Mouse (Mus musculus) cerebellum, adult 2 months (tissue): ENCODE data around the gene Ehd4.
A peak's percentile ranks its signal among the peaks of the same experiment; 100 is the strongest.

Experiments
- CTCF ChIP-seq: fragments of 200-500 bp; IDR thresholded peaks from 2 replicates; pipeline ENCODE4 v1.5.1; 2011; ENCODE audit warnings: low read depth, mild to moderate bottlenecking, control low read depth, low read length, moderate library complexity, borderline replicate concordance; ENCODE audit not compliant: insufficient read depth
- POLR2A ChIP-seq: fragments of 200-500 bp; IDR thresholded peaks from 2 replicates; pipeline ENCODE4 v1.6.1; 2011; ENCODE audit warnings: low read length, control low read depth, borderline replicate concordance; ENCODE audit not compliant: insufficient read depth

DNA sequence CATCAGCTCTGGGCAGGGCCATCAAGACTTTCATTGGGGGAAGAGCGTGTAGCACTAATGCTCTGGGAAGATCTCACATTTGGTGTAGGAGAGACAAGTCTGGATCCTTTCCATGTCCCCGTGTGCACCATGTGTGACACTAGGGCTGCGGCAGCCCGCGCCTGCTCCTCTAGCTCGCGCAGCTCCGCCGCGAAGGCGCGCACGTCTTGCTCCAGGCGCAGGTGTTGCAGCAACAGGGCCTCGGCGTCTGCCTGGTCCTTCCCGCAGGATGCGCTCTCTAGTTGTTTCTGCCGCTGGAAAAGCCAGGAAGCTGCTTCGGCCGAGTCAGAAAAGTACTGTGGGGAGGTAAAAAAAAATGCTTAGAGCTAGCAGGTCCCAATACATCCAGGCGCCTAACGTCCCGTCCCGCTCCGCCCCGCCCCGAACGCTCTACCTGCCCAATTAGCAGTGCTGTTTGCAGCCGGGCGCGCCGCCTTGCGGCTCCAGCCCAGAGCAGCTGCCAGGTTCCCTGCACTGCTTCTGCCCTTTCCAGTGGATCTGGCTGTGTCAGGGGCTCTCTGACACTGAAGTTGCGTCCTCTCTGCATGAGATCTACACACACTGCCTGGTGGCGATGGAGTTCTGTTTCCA, 78.2 kb downstream of the Ehd4 start:
- peak; percentile 66 for TF ChIP-seq CTCF
- TF ChIP-seq POLR2A, result no peak
